Mouse (Mus musculus) Patski (cell line): ENCODE measurements at regions not wholly inside any gene's neighbourhood (a gene's known extent, or its start where the extent isn't known, plus 50 kb on each side); places are given as distances from the start of the nearest gene placed in this dataset.
"Not testable (repeated sequence)": the region's sequence is repeated elsewhere in the genome, so short reads cannot be mapped to it uniquely, and the experiment has no call there.

Source experiments
- ATAC-seq: fragments of 100-300 bp; one replicate; pipeline ENCODE4 v1.8.0; 2021
- CTCF ChIA-PET: fragments of 350-600 bp; sonication (Branson Sonifier 250); formaldehyde crosslinking; loops from one replicate; lab custom pipeline; 2022; ENCODE audit warnings: inconsistent platforms; lab: Charles Lee
- POLR2A ChIA-PET: fragments of 350-600 bp; sonication (Branson Sonifier 250); formaldehyde crosslinking; loops from one replicate; lab custom pipeline; 2022; ENCODE audit warnings: antibody characterized with exemption, inconsistent platforms; lab: Charles Lee
- DNase-seq: peaks from one replicate; pipeline ENCODE4 v3.0.0-alpha.2; 2011; ENCODE audit warnings: low read depth, low spot score
- H3K27me3 ChIP-seq: fragments of 371-371 bp; one replicate; pipeline ENCODE4 v1.5.1; 2021
- CTCF ChIP-seq: fragments of 100-300 bp; IDR thresholded peaks from one replicate; pipeline ENCODE4 v1.5.1; 2021
- in situ Hi-C: fragments of 300-500 bp; cut with MboI; formaldehyde crosslinking; loops from 3 replicates; pipeline ENCODE4 v1.11.1; 2018; ENCODE audit warnings: low pct_unique_long_range_greater_than_20kb, mixed read lengths

DNA sequence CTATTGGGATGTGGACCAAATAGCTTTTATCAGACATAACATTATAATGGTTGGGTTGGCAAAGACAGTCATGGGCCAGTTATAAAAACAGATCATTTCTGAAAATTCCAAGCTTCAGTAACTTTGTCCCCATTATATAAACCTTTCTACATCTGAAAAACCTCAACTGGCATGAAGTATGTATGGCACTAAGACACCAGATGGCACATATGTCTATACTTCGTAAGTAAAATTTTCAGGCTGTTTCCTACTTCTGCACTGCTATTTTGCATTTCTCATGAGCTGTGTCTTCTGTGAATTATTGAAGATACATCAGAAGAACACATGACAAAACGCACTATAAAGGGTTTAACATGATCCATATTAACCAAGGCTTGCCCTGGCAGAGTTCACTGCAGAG is 428.1 kb downstream of the Pom121l12 start:
- ChIA-PET CTCF (interaction anchor here (1.2 kb wide), 1 partner anchor 18 kb away, joined by 4 read pairs; no protein-coding TSS in a partner anchor), POLR2A (no interaction called here)
- ATAC-seq (no peak), DNase-seq (no peak)
- in situ Hi-C loops = no loop called here
- TF ChIP-seq CTCF = no peak
- no peaks in the 10 kb centered on the region for H3K27me3 ChIP-seq

DNA sequence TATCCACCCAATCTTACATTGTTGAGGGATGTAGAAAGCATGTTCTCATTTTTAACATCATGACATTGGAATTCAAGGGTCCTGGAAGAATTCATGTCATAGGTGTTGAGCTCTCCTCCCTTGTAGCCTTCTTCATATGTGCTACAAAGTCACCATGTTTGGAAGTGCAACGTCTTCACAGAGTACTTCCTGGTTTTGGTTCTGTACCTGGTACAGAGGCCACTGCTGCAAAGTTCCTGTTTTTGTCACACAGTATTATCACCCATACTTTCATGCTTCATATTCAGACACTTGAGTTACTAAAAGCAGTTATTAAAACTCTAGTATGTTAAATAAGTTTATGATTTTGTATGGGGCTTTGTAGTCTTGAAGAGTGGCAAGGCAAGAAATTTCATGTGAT is 443.1 kb downstream of the Pom121l12 start:
- ATAC-seq (no peak), DNase-seq (no peak)
- peaks cover 4% of the 10 kb centered on the region for H3K27me3 ChIP-seq
- ChIA-PET CTCF (no interaction called here), POLR2A (no interaction called here)
- no peak for TF ChIP-seq CTCF
- in situ Hi-C loops = no loop called here

DNA sequence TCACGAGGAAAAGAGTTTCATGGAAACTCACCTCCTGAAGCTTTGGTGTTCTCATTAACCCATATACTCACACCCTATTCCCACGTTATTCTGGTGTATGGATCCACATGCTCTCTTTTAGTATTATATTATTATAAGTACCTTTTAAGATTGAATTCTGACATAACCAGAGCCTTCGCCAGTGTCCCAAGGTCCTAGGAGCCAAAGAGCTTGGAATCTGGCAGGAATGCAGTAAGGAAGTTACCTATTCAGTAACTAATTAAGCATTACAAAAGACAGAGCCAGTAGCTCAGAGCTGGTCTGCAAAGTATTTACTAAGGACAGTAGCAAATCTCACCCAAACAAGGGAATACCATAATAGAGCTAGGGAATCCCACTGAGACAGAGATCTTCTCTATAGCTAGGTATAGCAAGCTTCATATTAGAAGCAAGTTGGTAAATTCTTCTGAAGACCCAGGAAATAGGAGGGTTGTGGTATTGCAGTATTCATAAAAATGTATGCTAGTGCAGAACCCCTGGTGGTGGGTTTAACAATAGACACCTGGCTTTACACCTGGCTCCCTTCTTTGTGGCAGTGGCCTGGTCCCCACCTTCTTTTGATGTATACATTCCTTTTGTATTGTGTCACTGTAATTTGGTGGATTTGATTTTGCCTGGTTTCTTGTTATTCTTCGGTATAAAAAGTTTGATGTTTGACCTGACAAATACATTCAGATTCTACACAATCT is 490.0 kb downstream of the Pom121l12 start:
- H3K27me3 ChIP-seq, CTCF ChIA-PET, DNase-seq, in situ Hi-C loops, POLR2A ChIA-PET, ATAC-seq: not testable (repeated sequence)

DNA sequence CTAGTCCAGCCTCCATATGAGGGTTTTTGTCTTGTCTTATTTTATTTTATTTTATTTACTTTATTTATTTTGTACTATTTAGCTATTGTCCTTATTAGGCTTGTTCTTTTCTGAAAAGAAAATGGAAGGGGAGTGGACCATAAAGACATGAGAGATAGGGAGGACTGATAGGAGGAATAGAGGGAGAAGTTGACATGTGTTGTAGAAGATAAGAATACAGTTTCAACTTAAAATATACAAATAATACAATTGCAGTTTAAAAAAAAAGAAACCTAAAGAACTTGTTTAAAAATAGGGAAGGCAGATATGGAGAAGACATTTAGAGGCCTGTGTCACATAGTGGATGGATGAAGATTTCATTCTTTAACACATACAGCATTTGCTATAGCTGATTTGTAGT is 497.8 kb downstream of the Pom121l12 start:
- in situ Hi-C loops = no loop called here
- DNase-seq (no peak), ATAC-seq (no peak)
- TF ChIP-seq CTCF = no peak
- H3K27me3 ChIP-seq = no peaks in the 10 kb centered on the region
- POLR2A ChIA-PET = no interaction called here
- CTCF ChIA-PET = no interaction called here

DNA sequence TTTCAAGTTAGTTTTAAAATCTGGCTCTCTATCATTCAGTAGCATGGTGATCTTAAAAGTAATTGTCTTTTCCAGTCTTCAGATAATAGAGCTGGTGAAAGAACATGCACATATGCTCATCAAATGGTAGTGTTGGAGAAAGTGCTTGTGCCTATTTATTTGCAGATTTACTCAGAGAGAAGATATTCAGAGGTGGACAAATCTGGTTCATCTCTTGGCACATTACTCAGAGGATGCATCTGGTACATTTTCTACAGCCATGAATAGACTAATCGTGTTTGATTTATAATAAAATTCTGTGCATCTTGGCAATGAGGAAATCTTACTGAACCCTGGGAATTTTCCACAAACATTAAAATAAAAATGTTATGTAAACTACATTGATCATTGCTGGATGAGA is 509.0 kb downstream of the Pom121l12 start:
- H3K27me3 ChIP-seq = no peaks in the 10 kb centered on the region
- POLR2A ChIA-PET = no interaction called here
- DNase-seq (no peak), ATAC-seq (no peak)
- TF ChIP-seq CTCF = no peak
- in situ Hi-C loops = no loop called here
- CTCF ChIA-PET = no interaction called here

DNA sequence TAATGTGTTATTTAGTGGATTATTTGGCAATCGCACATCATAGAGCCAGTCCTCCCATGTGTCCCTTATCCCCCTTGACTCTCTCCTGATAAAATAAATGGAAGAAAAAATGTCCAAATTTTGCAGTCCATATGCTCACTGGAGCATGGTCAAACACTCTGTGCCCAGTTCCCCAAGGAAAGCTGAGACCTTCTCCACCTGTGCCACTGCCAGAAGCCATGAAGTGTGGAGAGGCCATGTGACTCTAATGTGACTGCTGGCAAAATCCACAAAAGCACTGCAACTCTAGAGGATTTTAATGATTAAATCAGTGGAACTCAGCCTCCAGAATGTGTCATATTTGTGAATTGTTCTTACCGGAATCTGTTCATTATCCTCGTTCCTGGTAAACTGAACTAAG is 514.5 kb downstream of the Pom121l12 start:
- in situ Hi-C loops = no loop called here
- ATAC-seq (no peak), DNase-seq (no peak)
- ChIA-PET CTCF (interaction anchor here (0.6 kb wide), 1 partner anchor 144 kb away, joined by 3 read pairs; no protein-coding TSS in a partner anchor), POLR2A (no interaction called here)
- no peak for TF ChIP-seq CTCF
- H3K27me3 ChIP-seq = no peaks in the 10 kb centered on the region

DNA sequence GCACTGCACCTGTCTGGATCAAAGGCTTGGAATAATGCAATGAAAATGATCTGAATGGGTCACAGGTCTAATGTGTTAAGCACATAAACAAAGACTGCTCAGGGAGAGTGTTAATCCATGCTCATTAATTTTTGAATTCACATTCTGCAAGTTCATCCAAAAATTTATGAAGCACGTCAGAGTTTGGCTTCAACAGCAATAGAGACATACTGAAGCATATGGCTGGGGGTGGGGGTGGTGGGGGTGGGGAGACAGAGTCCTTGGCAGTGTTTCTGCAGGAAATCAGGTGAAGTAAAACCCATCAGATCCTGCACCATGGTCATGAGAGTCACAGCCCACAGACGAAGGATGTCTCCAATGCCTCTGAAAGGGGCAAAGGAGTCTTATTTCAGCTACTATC is 526.7 kb downstream of the Pom121l12 start:
- H3K27me3 ChIP-seq = no peaks in the 10 kb centered on the region
- ATAC-seq (no peak), DNase-seq (no peak)
- ChIA-PET POLR2A (no interaction called here), CTCF (no interaction called here)
- in situ Hi-C loops = no loop called here
- TF ChIP-seq CTCF = no peak
